ENCODE assay signal across 7 mouse cellular contexts in genomic region chr14:53541640-53542039, GRCm38 (mm10).
A peak's percentile ranks its signal among the peaks of the same experiment; 100 is the strongest.
DNase-seq lines count a peak whose midpoint lies in the region; ATAC-seq and TF ChIP-seq lines count a peak whose summit lies in the region.
"Not testable (repeated sequence)": the region's sequence is repeated elsewhere in the genome, so short reads cannot be mapped to it uniquely, and the experiment has no call there.

No protein-coding gene starts in this region.

- not testable (repeated sequence) for H3K27ac ChIP-seq in ES-Bruce4 (ENCODE audit: insufficient read depth, low read length)

- H3K4me1 ChIP-seq in ES-Bruce4 (ENCODE audit: control insufficient read depth, insufficient read depth, low read length): not testable (repeated sequence)

- ATAC-seq in hematopoietic stem cell, adult 5-6 weeks (replicated peaks in 1 of 2; ENCODE audit: insufficient read depth in 1 of 2, low FRiP score in 2 of 2, low TSS enrichment in 1 of 2, low read depth in 1 of 2, poor library complexity in 2 of 2, severe bottlenecking in 2 of 2): peak; percentile 80 to 86; a peak in 3 of 4 replicates
- ATAC-seq in megakaryocyte-erythroid progenitor cell, adult 5-6 weeks (replicated peaks; ENCODE audit: low FRiP score, low TSS enrichment, poor library complexity, severe bottlenecking): peak; percentile 93

- H3K36me3 ChIP-seq in ES-Bruce4 (ENCODE audit: control insufficient read depth, insufficient read depth, low read length, poor library complexity, severe bottlenecking); splenic B cell, adult 2 months (ENCODE audit: control insufficient read depth, insufficient read depth, low read length, poor library complexity, severe bottlenecking): not testable (repeated sequence)

- peak; percentile 32 for DNase-seq in adrenal gland, adult 2 months
- DNase-seq in embryo, embryonic 10 days (ENCODE audit: low spot score): peak; percentile 35
- DNase-seq in left cerebral cortex, postnatal 4 days: peak; percentile 18
- DNase-seq in splenic B cell, adult 2 months (ENCODE audit: low read depth, low spot score): peak; percentile 25

- not testable (repeated sequence) for H3K27me3 ChIP-seq in ES-Bruce4 (ENCODE audit: control insufficient read depth, insufficient read depth, low read length, poor library complexity, severe bottlenecking); splenic B cell, adult 2 months (ENCODE audit: control insufficient read depth, insufficient read depth, low read length, poor library complexity, severe bottlenecking)

- H3K4me3 ChIP-seq in ES-Bruce4 (ENCODE audit: low read depth, low read length): not testable (repeated sequence)

- not testable (repeated sequence) for H3K9me3 ChIP-seq in ES-Bruce4 (replicated peaks; ENCODE audit: control insufficient read depth, insufficient read depth, low read length, poor library complexity, severe bottlenecking)

- peak; percentile 37 for TF ChIP-seq CTCF in ES-Bruce4 (IDR thresholded peaks at IDR 0.05; ENCODE audit: low read depth, low read length)

- not testable (repeated sequence) for H3K9ac ChIP-seq in ES-Bruce4 (ENCODE audit: low read depth, poor library complexity, severe bottlenecking)

- intact Hi-C loops in left cerebral cortex, postnatal 4 days (cut with DNase I): not testable (repeated sequence)

- TF ChIP-seq POLR2A in ES-Bruce4 (IDR thresholded peaks at IDR 0.05; ENCODE audit: insufficient read depth, low read length): not testable (repeated sequence)

- not testable (repeated sequence) for TF ChIP-seq EP300 in ES-Bruce4 (IDR thresholded peaks at IDR 0.05; ENCODE audit: insufficient read depth, low read depth, low read length)
